Mouse (Mus musculus): ENCODE results near the gene Sbno2. TPM values are rescaled to one million over a fixed set of nuclear protein-coding genes. Genes with fewer than 3 reads are reported as not detected.
"Not testable (repeated sequence)": the region's sequence is repeated elsewhere in the genome, so short reads cannot be mapped to it uniquely, and the experiment has no call there.

The Sbno2 gene
- polyA plus RNA-seq, 1 experiment from 2014 or later, result 10.4 TPM

GRCm38 (mm10) chr10:80055364-80055763 lies 50.0 kb downstream of the Sbno2 start:
- Histone ChIP-seq H3K9me3 (replicated peaks) (no peaks in the 10 kb centered on the region), H3K36me3 (replicated peaks) (peaks cover 56% of the 10 kb centered on the region), H3K27ac (replicated peaks) (peak overlapping the region; percentile 53), H3K27me3 (no peaks in the 10 kb centered on the region), H3K4me3 (replicated peaks) (peak overlapping the region; percentile 97), H3K4me2 (peak overlapping the region; percentile 83), H3K9ac (peak overlapping the region; percentile 100), H3K4me1 (replicated peaks) (peaks cover 56% of the 10 kb centered on the region)
- no peak for ATAC-seq (ENCODE audit: insufficient read depth)
- WGBS (ENCODE audit: insufficient replicate concordance), result 75% methylated on average over 5 of the region's 5 CpGs

- Histone ChIP-seq H3K4me2 (peak overlapping the region; percentile 83), H3K9ac (peak overlapping the region; percentile 100), H3K4me3 (replicated peaks) (peak overlapping the region; percentile 97), H3K27ac (replicated peaks) (peak overlapping the region; percentile 99; the same call in 1 of the 2 replicates), H3K4me1 (replicated peaks) (peaks cover 61% of the 10 kb centered on the region), H3K36me3 (replicated peaks) (peaks cover 52% of the 10 kb centered on the region)
- not testable (repeated sequence) for H3K9me3 ChIP-seq (replicated peaks); ATAC-seq (ENCODE audit: insufficient read depth); H3K27me3 ChIP-seq
- WGBS (ENCODE audit: insufficient replicate concordance), result 13% methylated on average over 3 of the region's 3 CpGs
Observed at GRCm38 (mm10) chr10:80054911-80055310, 50.5 kb downstream of the Sbno2 start.

GRCm38 (mm10) chr10:80053831-80054815 lies 51.2 kb downstream of the Sbno2 start:
- Histone ChIP-seq H3K36me3 (replicated peaks) (peaks cover 44% of the 10 kb centered on the region), H3K27ac (replicated peaks) (peak overlapping the region; percentile 99), H3K9me3 (replicated peaks) (no peaks in the 10 kb centered on the region), H3K4me1 (replicated peaks) (peaks cover 67% of the 10 kb centered on the region), H3K27me3 (no peaks in the 10 kb centered on the region), H3K4me2 (peak overlapping the region; percentile 83), H3K9ac (peak overlapping the region; percentile 100), H3K4me3 (replicated peaks) (peak overlapping the region; percentile 97)
- WGBS (ENCODE audit: insufficient replicate concordance), result under 1% methylated on average over 73 of the region's 77 CpGs
- peak; percentile 53 for ATAC-seq (ENCODE audit: insufficient read depth)

- no peaks in the 10 kb centered on the region for H3K27me3 ChIP-seq
- H3K4me3 ChIP-seq (replicated peaks), result peak overlapping the region; percentile 97
- H3K4me1 ChIP-seq (replicated peaks), result peaks cover 75% of the 10 kb centered on the region
- peak overlapping the region; percentile 100 for H3K9ac ChIP-seq
- no peaks in the 10 kb centered on the region for H3K9me3 ChIP-seq (replicated peaks)
- peak overlapping the region; percentile 83 for H3K4me2 ChIP-seq
- peaks cover 36% of the 10 kb centered on the region for H3K36me3 ChIP-seq (replicated peaks)
- WGBS (ENCODE audit: insufficient replicate concordance), result under 1% methylated on average over 47 of the region's 47 CpGs
- H3K27ac ChIP-seq (replicated peaks), result peak overlapping the region; percentile 99
- peak; percentile 92 for ATAC-seq (ENCODE audit: insufficient read depth)
Observed at GRCm38 (mm10) chr10:80053259-80053780, 52.1 kb downstream of the Sbno2 start.

- H3K4me1 ChIP-seq (replicated peaks), result peaks cover 84% of the 10 kb centered on the region
Observed at GRCm38 (mm10) chr10:80052374-80052764, 53.0 kb downstream of the Sbno2 start.

GRCm38 (mm10) chr10:80051618-80052373 lies 53.6 kb downstream of the Sbno2 start:
- 24% methylated on average over 14 of the region's 14 CpGs for WGBS (ENCODE audit: insufficient replicate concordance)
- Histone ChIP-seq H3K9ac (peak overlapping the region; percentile 30; the same call in 1 of the 2 replicates), H3K4me3 (replicated peaks) (no peak overlapping the region)

More at GRCm38 (mm10) chr10:80052374-80052764, 53.0 kb downstream of the Sbno2 start:
- ATAC-seq (ENCODE audit: insufficient read depth), result no peak
- Histone ChIP-seq H3K4me2 (peak overlapping the region; percentile 77), H3K36me3 (replicated peaks) (peaks cover 26% of the 10 kb centered on the region), H3K9me3 (replicated peaks) (no peaks in the 10 kb centered on the region), H3K27me3 (no peaks in the 10 kb centered on the region), H3K9ac (peak overlapping the region; percentile 30; the same call in 1 of the 2 replicates), H3K4me3 (replicated peaks) (no peak overlapping the region), H3K27ac (replicated peaks) (peak overlapping the region; percentile 90)
- 78% methylated on average over 5 of the region's 5 CpGs for WGBS (ENCODE audit: insufficient replicate concordance)

GRCm38 (mm10) chr10:80050885-80051617 lies 54.3 kb downstream of the Sbno2 start:
- Histone ChIP-seq H3K4me1 (replicated peaks) (peaks cover 75% of the 10 kb centered on the region), H3K9me3 (replicated peaks) (no peaks in the 10 kb centered on the region), H3K4me3 (replicated peaks) (no peak overlapping the region), H3K27ac (replicated peaks) (peak overlapping the region; percentile 90), H3K9ac (no peak overlapping the region), H3K36me3 (replicated peaks) (peaks cover 13% of the 10 kb centered on the region), H3K4me2 (peak overlapping the region; percentile 77; the same call in 1 of the 2 replicates), H3K27me3 (no peaks in the 10 kb centered on the region)
- WGBS (ENCODE audit: insufficient replicate concordance), result 48% methylated on average over 15 of the region's 15 CpGs
- ATAC-seq (ENCODE audit: insufficient read depth), result no peak

More at GRCm38 (mm10) chr10:80051618-80052373, 53.6 kb downstream of the Sbno2 start:
- peak overlapping the region; percentile 77 for H3K4me2 ChIP-seq
- peaks cover 80% of the 10 kb centered on the region for H3K4me1 ChIP-seq (replicated peaks)
- no peaks in the 10 kb centered on the region for H3K9me3 ChIP-seq (replicated peaks)
- ATAC-seq (ENCODE audit: insufficient read depth), result no peak
- H3K27me3 ChIP-seq, result no peaks in the 10 kb centered on the region
- peaks cover 21% of the 10 kb centered on the region for H3K36me3 ChIP-seq (replicated peaks)
- peak overlapping the region; percentile 90 for H3K27ac ChIP-seq (replicated peaks)

- H3K9me3 ChIP-seq (replicated peaks), result no peaks in the 10 kb centered on the region
- H3K27ac ChIP-seq (replicated peaks), result peak overlapping the region; percentile 90
- H3K4me3 ChIP-seq (replicated peaks), result no peak overlapping the region
- no peak overlapping the region for H3K4me2 ChIP-seq
- no peak for ATAC-seq (ENCODE audit: insufficient read depth)
- peaks cover 5% of the 10 kb centered on the region for H3K36me3 ChIP-seq (replicated peaks)
- WGBS (ENCODE audit: insufficient replicate concordance), result 62% methylated on average over 6 of the region's 6 CpGs
- no peaks in the 10 kb centered on the region for H3K27me3 ChIP-seq
- peaks cover 75% of the 10 kb centered on the region for H3K4me1 ChIP-seq (replicated peaks)
- H3K9ac ChIP-seq, result no peak overlapping the region
Observed at GRCm38 (mm10) chr10:80050244-80050643, 55.1 kb downstream of the Sbno2 start.

- ATAC-seq (ENCODE audit: insufficient read depth), result no peak
- 12% methylated on average over 3 of the region's 3 CpGs for WGBS (ENCODE audit: insufficient replicate concordance)
- Histone ChIP-seq H3K9me3 (replicated peaks) (no peaks in the 10 kb centered on the region), H3K27me3 (no peaks in the 10 kb centered on the region), H3K27ac (replicated peaks) (peak overlapping the region; percentile 48), H3K4me2 (no peak overlapping the region), H3K36me3 (replicated peaks) (no peaks in the 10 kb centered on the region), H3K9ac (no peak overlapping the region), H3K4me1 (replicated peaks) (peaks cover 65% of the 10 kb centered on the region), H3K4me3 (replicated peaks) (no peak overlapping the region)
Observed at GRCm38 (mm10) chr10:80048834-80049233, 56.5 kb downstream of the Sbno2 start.

- H3K27ac ChIP-seq (replicated peaks), result peak overlapping the region; percentile 29; the same call in 1 of the 2 replicates
- 60% methylated on average over 5 of the region's 5 CpGs for WGBS (ENCODE audit: insufficient replicate concordance)
- no peak overlapping the region for H3K9ac ChIP-seq
Observed at GRCm38 (mm10) chr10:80048396-80048795, 57.0 kb downstream of the Sbno2 start.

More at GRCm38 (mm10) chr10:80048396-80048795, 57.0 kb downstream of the Sbno2 start:
- H3K4me1 ChIP-seq (replicated peaks), result peaks cover 65% of the 10 kb centered on the region
- H3K36me3 ChIP-seq (replicated peaks), result no peaks in the 10 kb centered on the region
- no peak for ATAC-seq (ENCODE audit: insufficient read depth)
- H3K4me2 ChIP-seq, result no peak overlapping the region
- no peak overlapping the region for H3K4me3 ChIP-seq (replicated peaks)
- H3K27me3 ChIP-seq, result no peaks in the 10 kb centered on the region
- no peaks in the 10 kb centered on the region for H3K9me3 ChIP-seq (replicated peaks)

Measured in liver, embryonic 15.5 days (tissue).